Mouse (Mus musculus) embryo, embryonic 11 days (tissue): ENCODE measurements around the gene Stat4.

Experiments
- DNase-seq: peaks from one replicate; pipeline ENCODE4 v3.0.0-alpha.2; 2015

Stat4 gene

GRCm38 (mm10) chr1:51986848-51987247, at the start of gene Stat4:
Gene Stat4 (plus strand): TSS chr1:51987148.
- no peak for DNase-seq

GRCm38 (mm10) chr1:51938357-51938756, 48.6 kb upstream of the Stat4 start:
- DNase-seq: no peak

GRCm38 (mm10) chr1:51944755-51945154, 42.2 kb upstream of the Stat4 start:
- DNase-seq: peak; percentile 84

- DNase-seq: no peak
These were observed 39.8 kb upstream of the Stat4 start for GRCm38 (mm10) chr1:51947116-51947515.

- no peak for DNase-seq
These were observed 22.3 kb upstream of the Stat4 start for GRCm38 (mm10) chr1:51964647-51965046.

GRCm38 (mm10) chr1:51968994-51969393, 18.0 kb upstream of the Stat4 start:
- DNase-seq: no peak

GRCm38 (mm10) chr1:51970182-51970581, 16.8 kb upstream of the Stat4 start:
- no peak for DNase-seq

GRCm38 (mm10) chr1:51975589-51975988, 11.4 kb upstream of the Stat4 start:
- DNase-seq: no peak

GRCm38 (mm10) chr1:51979048-51979447, 7.9 kb upstream of the Stat4 start:
- no peak for DNase-seq

- no peak for DNase-seq
These were observed 5.1 kb downstream of the Stat4 start for GRCm38 (mm10) chr1:51991983-51992609.

- no peak for DNase-seq
These were observed 9.1 kb downstream of the Stat4 start for GRCm38 (mm10) chr1:51996056-51996455.

GRCm38 (mm10) chr1:51996751-51997659, 10.1 kb downstream of the Stat4 start:
- peak; percentile 17 for DNase-seq

GRCm38 (mm10) chr1:51998542-51998941, 11.6 kb downstream of the Stat4 start:
- peak; percentile 58 for DNase-seq

GRCm38 (mm10) chr1:52004096-52004495, 17.1 kb downstream of the Stat4 start:
- peak; percentile 73 for DNase-seq

- peak; percentile 52 for DNase-seq
These were observed 21.5 kb downstream of the Stat4 start for GRCm38 (mm10) chr1:52008443-52008842.

- DNase-seq: peak; percentile 23
These were observed 22.0 kb downstream of the Stat4 start for GRCm38 (mm10) chr1:52008947-52009346.

- DNase-seq: no peak
These were observed 23.8 kb downstream of the Stat4 start for GRCm38 (mm10) chr1:52010741-52011140.

GRCm38 (mm10) chr1:52011227-52011626, 24.3 kb downstream of the Stat4 start:
- no peak for DNase-seq

GRCm38 (mm10) chr1:52012231-52012630, 25.3 kb downstream of the Stat4 start:
- DNase-seq: no peak

GRCm38 (mm10) chr1:52012757-52013156, 25.8 kb downstream of the Stat4 start:
- DNase-seq: no peak

GRCm38 (mm10) chr1:52019621-52020020, 32.7 kb downstream of the Stat4 start:
- no peak for DNase-seq

- no peak for DNase-seq
These were observed 35.2 kb downstream of the Stat4 start for GRCm38 (mm10) chr1:52021936-52022725.

- no peak for DNase-seq
These were observed 41.7 kb downstream of the Stat4 start for GRCm38 (mm10) chr1:52028686-52029085.
